Mouse (Mus musculus): ENCODE data around the gene Asb14. TPM values are rescaled to one million over a fixed set of nuclear protein-coding genes. Genes with fewer than 3 reads are reported as not detected.

The Asb14 gene
- polyA plus RNA-seq (2015; fragmentation: Nextera tagmentation; extraction: Ambion mirVana) = 0.11 TPM in 1 of 2 replicates, not detected in the other

- ATAC-seq (ENCODE audit: insufficient number of reproducible peaks, low FRiP score, low TSS enrichment, low read depth) = no peak
- Histone ChIP-seq H3K4me2 (replicated peaks) (no peak within 1 kb of the TSS), H3K4me3 (replicated peaks) (no peak within 1 kb of the TSS), H3K36me3 (no peaks in the 10 kb centered on the region), H3K9ac (no peak within 1 kb of the TSS), H3K27me3 (no peaks in the 10 kb centered on the region), H3K4me1 (no peaks in the 10 kb centered on the region), H3K27ac (replicated peaks) (no peak within 1 kb of the TSS), H3K9me3 (replicated peaks) (no peaks in the 10 kb centered on the region)
- 86% methylated on average over 4 of the region's 4 CpGs for WGBS
These were observed at the start of gene Asb14 for GRCm38 (mm10) chr14:26894392-26894791. Asb14 (plus strand) TSS chr14:26894557.

DNA sequence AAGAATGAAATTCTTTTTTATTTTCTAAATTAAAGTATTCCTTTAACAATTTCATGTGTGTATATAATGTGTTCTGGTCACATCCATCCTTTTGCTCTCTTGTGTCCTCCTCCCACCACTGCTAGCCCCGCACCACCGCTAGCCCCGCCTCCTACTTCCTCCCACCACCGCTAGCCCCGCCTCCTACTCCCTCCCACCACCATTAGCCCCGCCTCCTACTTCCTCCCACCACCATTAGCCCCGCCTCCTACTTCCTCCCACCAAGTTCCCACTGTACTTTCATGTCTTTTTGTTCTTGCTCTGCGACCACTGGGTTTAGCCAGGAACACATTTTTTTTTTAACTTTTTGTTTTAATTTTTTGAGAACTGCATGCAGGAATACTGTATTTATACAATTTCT lies 41.3 kb upstream of the Asb14 start:
- no peaks in the 10 kb centered on the region for H3K36me3 ChIP-seq
- no peak overlapping the region for H3K9ac ChIP-seq
- H3K9me3 ChIP-seq (replicated peaks) = no peaks in the 10 kb centered on the region
- no peak for ATAC-seq (ENCODE audit: insufficient number of reproducible peaks, low FRiP score, low TSS enrichment, low read depth)
- no peak overlapping the region for H3K4me2 ChIP-seq (replicated peaks)
- H3K4me1 ChIP-seq = no peaks in the 10 kb centered on the region
- no peaks in the 10 kb centered on the region for H3K27me3 ChIP-seq
- H3K4me3 ChIP-seq (replicated peaks) = no peak overlapping the region
- WGBS = 82% methylated on average over 8 of the region's 8 CpGs
- no peak overlapping the region for H3K27ac ChIP-seq (replicated peaks)

- Histone ChIP-seq H3K4me3 (replicated peaks) (no peak overlapping the region), H3K9me3 (replicated peaks) (no peaks in the 10 kb centered on the region), H3K27me3 (no peaks in the 10 kb centered on the region), H3K9ac (no peak overlapping the region), H3K27ac (replicated peaks) (no peak overlapping the region), H3K36me3 (no peaks in the 10 kb centered on the region), H3K4me1 (no peaks in the 10 kb centered on the region), H3K4me2 (replicated peaks) (no peak overlapping the region)
- ATAC-seq (ENCODE audit: insufficient number of reproducible peaks, low FRiP score, low TSS enrichment, low read depth) = no peak
- WGBS = 70% methylated on average over 2 of the region's 2 CpGs
These were observed 40.3 kb upstream of the Asb14 start for GRCm38 (mm10) chr14:26854066-26854465.

- no peaks in the 10 kb centered on the region for H3K36me3 ChIP-seq
- no peak overlapping the region for H3K4me2 ChIP-seq (replicated peaks)
- ATAC-seq (ENCODE audit: insufficient number of reproducible peaks, low FRiP score, low TSS enrichment, low read depth) = no peak
- no peaks in the 10 kb centered on the region for H3K4me1 ChIP-seq
- 71% methylated on average over 2 of the region's 2 CpGs for WGBS
- no peak overlapping the region for H3K4me3 ChIP-seq (replicated peaks)
- H3K9ac ChIP-seq = no peak overlapping the region
- H3K9me3 ChIP-seq (replicated peaks) = no peaks in the 10 kb centered on the region
- H3K27ac ChIP-seq (replicated peaks) = no peak overlapping the region
- H3K27me3 ChIP-seq = no peaks in the 10 kb centered on the region
These were observed 36.0 kb upstream of the Asb14 start for GRCm38 (mm10) chr14:26858364-26858763.

- H3K27ac ChIP-seq (replicated peaks) = no peak overlapping the region
- H3K9me3 ChIP-seq (replicated peaks) = no peaks in the 10 kb centered on the region
- H3K9ac ChIP-seq = no peak overlapping the region
- ATAC-seq (ENCODE audit: insufficient number of reproducible peaks, low FRiP score, low TSS enrichment, low read depth) = no peak
- H3K4me3 ChIP-seq (replicated peaks) = no peak overlapping the region
- H3K4me2 ChIP-seq (replicated peaks) = no peak overlapping the region
- no peaks in the 10 kb centered on the region for H3K4me1 ChIP-seq
- H3K36me3 ChIP-seq = no peaks in the 10 kb centered on the region
- no peaks in the 10 kb centered on the region for H3K27me3 ChIP-seq
- WGBS = 91% methylated on average over 3 of the region's 3 CpGs
These were observed 35.3 kb upstream of the Asb14 start for GRCm38 (mm10) chr14:26859024-26859423.

GRCm38 (mm10) chr14:26867356-26867755 lies 27.0 kb upstream of the Asb14 start:
- Histone ChIP-seq H3K4me2 (replicated peaks) (no peak overlapping the region), H3K27ac (replicated peaks) (no peak overlapping the region), H3K9me3 (replicated peaks) (no peaks in the 10 kb centered on the region), H3K9ac (no peak overlapping the region), H3K4me1 (no peaks in the 10 kb centered on the region), H3K27me3 (no peaks in the 10 kb centered on the region), H3K36me3 (no peaks in the 10 kb centered on the region), H3K4me3 (replicated peaks) (no peak overlapping the region)
- WGBS = 62% methylated on average over 9 of the region's 9 CpGs
- ATAC-seq (ENCODE audit: insufficient number of reproducible peaks, low FRiP score, low TSS enrichment, low read depth) = no peak

GRCm38 (mm10) chr14:26868299-26868698 lies 26.1 kb upstream of the Asb14 start:
- Histone ChIP-seq H3K4me2 (replicated peaks) (no peak overlapping the region), H3K9me3 (replicated peaks) (no peaks in the 10 kb centered on the region), H3K27me3 (no peaks in the 10 kb centered on the region), H3K4me3 (replicated peaks) (no peak overlapping the region), H3K36me3 (no peaks in the 10 kb centered on the region), H3K4me1 (no peaks in the 10 kb centered on the region), H3K27ac (replicated peaks) (no peak overlapping the region), H3K9ac (no peak overlapping the region)
- WGBS = 77% methylated on average over 5 of the region's 5 CpGs
- ATAC-seq (ENCODE audit: insufficient number of reproducible peaks, low FRiP score, low TSS enrichment, low read depth) = no peak

DNA sequence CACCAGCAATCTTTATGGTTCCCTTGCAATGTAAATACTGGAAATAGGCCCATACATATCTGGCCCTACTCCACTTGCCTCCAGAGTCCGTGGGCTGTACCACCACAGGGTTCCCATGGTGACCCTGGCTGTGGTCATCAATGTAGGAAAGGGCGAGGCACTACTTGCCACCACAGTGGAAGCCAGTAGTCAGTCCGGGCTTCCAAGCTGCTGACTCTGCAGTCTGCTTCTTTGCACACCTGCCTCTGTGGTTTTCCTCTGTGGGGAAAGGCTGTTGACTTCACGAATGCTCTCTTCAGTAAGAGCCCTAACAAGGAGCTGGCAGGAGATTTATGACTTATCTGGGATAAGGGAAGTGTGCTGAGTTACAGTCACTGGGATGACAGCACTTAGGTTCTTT lies 15.6 kb upstream of the Asb14 start:
- no peaks in the 10 kb centered on the region for H3K36me3 ChIP-seq
- H3K4me1 ChIP-seq = no peaks in the 10 kb centered on the region
- H3K4me2 ChIP-seq (replicated peaks) = no peak overlapping the region
- no peak overlapping the region for H3K27ac ChIP-seq (replicated peaks)
- no peak overlapping the region for H3K4me3 ChIP-seq (replicated peaks)
- no peaks in the 10 kb centered on the region for H3K9me3 ChIP-seq (replicated peaks)
- WGBS = 72% methylated on average over 4 of the region's 4 CpGs
- no peak overlapping the region for H3K9ac ChIP-seq
- ATAC-seq (ENCODE audit: insufficient number of reproducible peaks, low FRiP score, low TSS enrichment, low read depth) = no peak
- no peaks in the 10 kb centered on the region for H3K27me3 ChIP-seq

- no peak for ATAC-seq (ENCODE audit: insufficient number of reproducible peaks, low FRiP score, low TSS enrichment, low read depth)
These were observed 14.4 kb upstream of the Asb14 start for GRCm38 (mm10) chr14:26879976-26880375.

DNA sequence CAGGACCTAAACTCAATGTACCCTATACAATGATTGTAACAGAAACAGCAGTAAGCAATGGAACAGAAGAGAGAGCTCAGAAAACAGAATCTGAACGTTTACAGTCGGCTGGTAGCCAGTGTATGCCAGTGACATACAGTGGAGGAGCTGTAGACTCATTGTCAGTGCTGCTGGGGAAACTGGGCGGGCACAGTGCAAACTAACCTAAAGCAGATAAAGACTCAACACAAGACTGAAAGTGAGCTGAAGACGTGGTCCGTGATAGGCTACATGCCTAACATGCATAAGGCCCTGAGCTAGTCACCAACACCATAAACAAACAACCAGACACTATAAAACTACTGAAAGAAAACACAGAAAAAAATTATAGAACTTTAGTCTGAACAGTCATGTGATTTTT lies 12.7 kb upstream of the Asb14 start:
- ATAC-seq (ENCODE audit: insufficient number of reproducible peaks, low FRiP score, low TSS enrichment, low read depth) = no peak
- Histone ChIP-seq H3K9me3 (replicated peaks) (no peaks in the 10 kb centered on the region), H3K27me3 (no peaks in the 10 kb centered on the region), H3K4me2 (replicated peaks) (no peak overlapping the region), H3K27ac (replicated peaks) (no peak overlapping the region), H3K4me1 (no peaks in the 10 kb centered on the region), H3K36me3 (no peaks in the 10 kb centered on the region), H3K9ac (no peak overlapping the region), H3K4me3 (replicated peaks) (no peak overlapping the region)
- 81% methylated on average over 5 of the region's 5 CpGs for WGBS

More at GRCm38 (mm10) chr14:26879976-26880375, 14.4 kb upstream of the Asb14 start:
- Histone ChIP-seq H3K4me1 (no peaks in the 10 kb centered on the region), H3K4me3 (replicated peaks) (no peak overlapping the region), H3K9me3 (replicated peaks) (no peaks in the 10 kb centered on the region), H3K9ac (no peak overlapping the region), H3K4me2 (replicated peaks) (no peak overlapping the region), H3K27me3 (no peaks in the 10 kb centered on the region), H3K36me3 (no peaks in the 10 kb centered on the region), H3K27ac (replicated peaks) (no peak overlapping the region)
- 69% methylated on average over 2 of the region's 2 CpGs for WGBS

- no peaks in the 10 kb centered on the region for H3K36me3 ChIP-seq
- ATAC-seq (ENCODE audit: insufficient number of reproducible peaks, low FRiP score, low TSS enrichment, low read depth) = no peak
- WGBS = 81% methylated on average over 3 of the region's 3 CpGs
- no peaks in the 10 kb centered on the region for H3K4me1 ChIP-seq
- H3K27me3 ChIP-seq = no peaks in the 10 kb centered on the region
- no peak overlapping the region for H3K27ac ChIP-seq (replicated peaks)
- H3K9me3 ChIP-seq (replicated peaks) = no peaks in the 10 kb centered on the region
- H3K9ac ChIP-seq = no peak overlapping the region
- H3K4me3 ChIP-seq (replicated peaks) = no peak overlapping the region
- H3K4me2 ChIP-seq (replicated peaks) = no peak overlapping the region
These were observed 7.1 kb upstream of the Asb14 start for GRCm38 (mm10) chr14:26887244-26887643.

GRCm38 (mm10) chr14:26890777-26891176 lies 3.6 kb upstream of the Asb14 start:
- ATAC-seq (ENCODE audit: insufficient number of reproducible peaks, low FRiP score, low TSS enrichment, low read depth) = no peak
- Histone ChIP-seq H3K9ac (no peak overlapping the region), H3K27me3 (no peaks in the 10 kb centered on the region), H3K4me1 (no peaks in the 10 kb centered on the region), H3K27ac (replicated peaks) (no peak overlapping the region), H3K9me3 (replicated peaks) (no peaks in the 10 kb centered on the region), H3K36me3 (no peaks in the 10 kb centered on the region), H3K4me2 (replicated peaks) (no peak overlapping the region), H3K4me3 (replicated peaks) (no peak overlapping the region)
- WGBS = 90% methylated on average over 3 of the region's 3 CpGs
